Mouse (Mus musculus) frontal cortex, adult 2 months (tissue): ENCODE measurements at regions not wholly inside any gene's neighbourhood (a gene's known extent, or its start where the extent isn't known, plus 50 kb on each side); places are given as distances from the start of the nearest gene placed in this dataset.

Experiments
- DNase-seq, 2 experiments: peaks; one replicate each; pipeline ENCODE4 v3.0.0; 2022; ENCODE audit warnings: low spot score in 1 of 2; ENCODE audit errors: extremely low spot score in 1 of 2

- no peak for DNase-seq
Observed at GRCm38 (mm10) chr12:73491370-73491769, 54.8 kb downstream of the Tmem30b start.

GRCm38 (mm10) chr12:73482858-73483257 lies 63.3 kb downstream of the Tmem30b start:
- no peak for DNase-seq

- DNase-seq: no peak
Observed at GRCm38 (mm10) chr12:73482275-73482674, 63.9 kb downstream of the Tmem30b start.

- DNase-seq: no peak
Observed at GRCm38 (mm10) chr12:73481705-73482104, 64.5 kb downstream of the Tmem30b start.

- DNase-seq: no peak
Observed at GRCm38 (mm10) chr12:73481165-73481564, 65.0 kb downstream of the Tmem30b start.

- DNase-seq: no peak
Observed at GRCm38 (mm10) chr12:73480610-73480971, 65.6 kb downstream of the Tmem30b start.

GRCm38 (mm10) chr12:73479932-73480609 lies 66.1 kb downstream of the Tmem30b start:
- no peak for DNase-seq

GRCm38 (mm10) chr12:73478641-73479040 lies 67.6 kb downstream of the Tmem30b start:
- no peak for DNase-seq

GRCm38 (mm10) chr12:73476421-73476858 lies 69.8 kb downstream of the Tmem30b start:
- no peak for DNase-seq

GRCm38 (mm10) chr12:73475774-73476173 lies 70.4 kb downstream of the Tmem30b start:
- DNase-seq: peak; percentile 13 to 53

GRCm38 (mm10) chr12:73475020-73475419 lies 71.2 kb downstream of the Tmem30b start:
- no peak for DNase-seq

GRCm38 (mm10) chr12:73473111-73473510 lies 73.1 kb downstream of the Tmem30b start:
- DNase-seq: no peak

GRCm38 (mm10) chr12:73471966-73472365 lies 74.2 kb downstream of the Tmem30b start:
- DNase-seq: no peak

GRCm38 (mm10) chr12:73466484-73466883 lies 79.7 kb downstream of the Tmem30b start:
- no peak for DNase-seq

GRCm38 (mm10) chr12:73465975-73466374 lies 80.2 kb downstream of the Tmem30b start:
- no peak for DNase-seq

- no peak for DNase-seq
Observed at GRCm38 (mm10) chr12:73464311-73464710, 81.9 kb downstream of the Tmem30b start.

GRCm38 (mm10) chr12:73462091-73462490 lies 84.1 kb downstream of the Tmem30b start:
- DNase-seq: no peak

GRCm38 (mm10) chr12:73460291-73460761 lies 85.9 kb downstream of the Tmem30b start:
- no peak for DNase-seq

- DNase-seq: no peak
Observed at GRCm38 (mm10) chr12:73451257-73451656, 94.9 kb downstream of the Tmem30b start.

- no peak for DNase-seq
Observed at GRCm38 (mm10) chr12:73450541-73450940, 95.7 kb downstream of the Tmem30b start.

GRCm38 (mm10) chr12:73449911-73450520 lies 96.2 kb downstream of the Tmem30b start:
- DNase-seq: peak in 1 of 2 experiments; percentile 4

- DNase-seq: no peak
Observed at GRCm38 (mm10) chr12:73449069-73449468, 97.1 kb downstream of the Tmem30b start.
